Mouse (Mus musculus) erythroblast, embryonic 14.5 days (primary cell): ENCODE results near the gene Myocd.

ENCODE experiments used
- GATA1 ChIP-seq: IDR thresholded peaks from 2 replicates; pipeline ENCODE4 v1.6.1; 2012; ENCODE audit warnings: low read length, inconsistent platforms, mixed read lengths
- TAL1 ChIP-seq: IDR thresholded peaks from 3 replicates; pipeline ENCODE4 v1.6.1; 2012; ENCODE audit warnings: low read length, inconsistent platforms, mixed read lengths

DNA sequence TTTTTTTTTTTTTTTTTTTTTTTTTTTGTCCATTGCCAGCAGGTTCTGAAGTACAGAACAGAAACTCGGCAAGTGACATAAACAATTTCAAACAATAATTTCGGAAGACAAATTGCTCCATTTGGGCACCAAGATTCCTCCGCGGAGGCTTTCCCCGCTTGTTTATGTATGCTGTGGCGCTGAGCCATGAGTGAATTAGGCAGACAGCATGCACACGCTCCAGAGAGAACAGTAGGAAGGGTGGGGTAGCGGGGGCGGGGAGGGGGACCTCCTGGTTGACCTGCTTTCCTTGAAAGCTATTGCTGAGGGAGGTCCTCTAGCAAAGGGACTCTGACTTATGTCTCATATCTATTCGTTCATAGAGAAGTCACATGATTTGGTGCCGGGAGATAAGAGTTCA, 13.6 kb downstream of the Myocd start:
- TF ChIP-seq GATA1 (no peak), TAL1 (no peak)
